Mouse (Mus musculus): ENCODE data around the gene Mrps7. TPM values are rescaled to one million over a fixed set of nuclear protein-coding genes. Genes with fewer than 3 reads are reported as not detected.

The Mrps7 gene
- polyA plus RNA-seq, 1 experiment from 2014 or later, result 87.1 TPM

GRCm38 (mm10) chr11:115612059-115612409 is 8.3 kb downstream of the Mrps7 start:
- Histone ChIP-seq H3K36me3 (ENCODE audit: poor library complexity, severe bottlenecking) (peaks cover 56% of the 10 kb centered on the region), H3K27ac (0 out of 2 replicates have a peak overlapping the region, but pooled peaks have one; percentile 45), H3K4me3 (peak overlapping the region; percentile 57), H3K4me1 (peaks cover 26% of the 10 kb centered on the region), H3K9ac (peak overlapping the region; percentile 72), H3K4me2 (peak overlapping the region; percentile 84), H3K27me3 (peaks cover 3% of the 10 kb centered on the region; the same call in 1 of the 2 replicates), H3K9me3 (replicated peaks) (no peaks in the 10 kb centered on the region)
- peak; percentile 39; the same call in 1 of the 2 replicates for ATAC-seq
- 0% methylated on average over 13 of the region's 13 CpGs for WGBS

- WGBS, result 0% methylated on average over 34 of the region's 80 CpGs
- Histone ChIP-seq H3K36me3 (ENCODE audit: poor library complexity, severe bottlenecking) (peaks cover 55% of the 10 kb centered on the region), H3K4me2 (peak within 1 kb of the TSS; percentile 84), H3K9ac (peak within 1 kb of the TSS; percentile 72), H3K27me3 (peaks cover 3% of the 10 kb centered on the region; the same call in 1 of the 2 replicates), H3K4me3 (peak within 1 kb of the TSS; percentile 57), H3K4me1 (peaks cover 26% of the 10 kb centered on the region), H3K27ac (peak within 1 kb of the TSS; percentile 80), H3K9me3 (replicated peaks) (no peaks in the 10 kb centered on the region)
- ATAC-seq, result peak; percentile 79
Measured at GRCm38 (mm10) chr11:115612410-115613137, 8.8 kb downstream of the Mrps7 start, which contains the start of gene Mif4gd. Gene Mif4gd (minus strand): TSS chr11:115612969.

GRCm38 (mm10) chr11:115613138-115613945 is 9.6 kb downstream of the Mrps7 start:
- no peaks in the 10 kb centered on the region for H3K9me3 ChIP-seq (replicated peaks)
- H3K4me3 ChIP-seq, result peak overlapping the region; percentile 57
- H3K27me3 ChIP-seq, result peaks cover 3% of the 10 kb centered on the region; the same call in 1 of the 2 replicates
- peak overlapping the region; percentile 80; the same call in 1 of the 2 replicates for H3K27ac ChIP-seq
- peaks cover 47% of the 10 kb centered on the region for H3K36me3 ChIP-seq (ENCODE audit: poor library complexity, severe bottlenecking)
- under 1% methylated on average over 16 of the region's 16 CpGs for WGBS
- peak overlapping the region; percentile 84 for H3K4me2 ChIP-seq
- no peak for ATAC-seq
- peaks cover 26% of the 10 kb centered on the region for H3K4me1 ChIP-seq
- peak overlapping the region; percentile 72 for H3K9ac ChIP-seq

- no peak overlapping the region for H3K4me2 ChIP-seq
- H3K4me3 ChIP-seq, result no peak overlapping the region
- WGBS, result 94% methylated on average over 10 of the region's 10 CpGs
- H3K9ac ChIP-seq, result no peak overlapping the region
- no peaks in the 10 kb centered on the region for H3K9me3 ChIP-seq (replicated peaks)
- H3K27me3 ChIP-seq, result peaks cover 3% of the 10 kb centered on the region; the same call in 1 of the 2 replicates
- H3K36me3 ChIP-seq (ENCODE audit: poor library complexity, severe bottlenecking), result peaks cover 45% of the 10 kb centered on the region
- ATAC-seq, result no peak
- peaks cover 26% of the 10 kb centered on the region for H3K4me1 ChIP-seq
- no peak overlapping the region for H3K27ac ChIP-seq
Measured at GRCm38 (mm10) chr11:115614346-115615107, 10.8 kb downstream of the Mrps7 start.

GRCm38 (mm10) chr11:115615108-115615825 is 11.5 kb downstream of the Mrps7 start:
- Histone ChIP-seq H3K9ac (no peak overlapping the region), H3K4me2 (no peak overlapping the region), H3K36me3 (ENCODE audit: poor library complexity, severe bottlenecking) (peaks cover 45% of the 10 kb centered on the region), H3K27me3 (peaks cover 3% of the 10 kb centered on the region; the same call in 1 of the 2 replicates), H3K27ac (no peak overlapping the region), H3K9me3 (replicated peaks) (no peaks in the 10 kb centered on the region), H3K4me1 (peaks cover 26% of the 10 kb centered on the region), H3K4me3 (no peak overlapping the region)
- no peak for ATAC-seq
- 88% methylated on average over 15 of the region's 15 CpGs for WGBS

GRCm38 (mm10) chr11:115615875-115616274 is 12.2 kb downstream of the Mrps7 start:
- Histone ChIP-seq H3K27me3 (peaks cover 3% of the 10 kb centered on the region; the same call in 1 of the 2 replicates), H3K9me3 (replicated peaks) (no peaks in the 10 kb centered on the region), H3K36me3 (ENCODE audit: poor library complexity, severe bottlenecking) (peaks cover 51% of the 10 kb centered on the region), H3K27ac (no peak overlapping the region), H3K4me3 (no peak overlapping the region), H3K4me2 (no peak overlapping the region), H3K9ac (no peak overlapping the region), H3K4me1 (peaks cover 26% of the 10 kb centered on the region)
- whole genome bisulfite sequencing, result 90% methylated on average over 6 of the region's 6 CpGs
- no peak for ATAC-seq

GRCm38 (mm10) chr11:115616371-115616770 is 12.6 kb downstream of the Mrps7 start:
- no peak overlapping the region for H3K9ac ChIP-seq

GRCm38 (mm10) chr11:115616893-115617292 is 13.2 kb downstream of the Mrps7 start:
- Histone ChIP-seq H3K36me3 (ENCODE audit: poor library complexity, severe bottlenecking) (peaks cover 59% of the 10 kb centered on the region), H3K4me2 (no peak overlapping the region), H3K4me3 (no peak overlapping the region), H3K9me3 (replicated peaks) (no peaks in the 10 kb centered on the region), H3K27me3 (peaks cover 3% of the 10 kb centered on the region; the same call in 1 of the 2 replicates), H3K4me1 (peaks cover 17% of the 10 kb centered on the region), H3K9ac (no peak overlapping the region), H3K27ac (no peak overlapping the region)
- 78% methylated on average over 6 of the region's 6 CpGs for WGBS
- ATAC-seq, result no peak

More at GRCm38 (mm10) chr11:115616371-115616770, 12.6 kb downstream of the Mrps7 start:
- 91% methylated on average over 7 of the region's 7 CpGs for WGBS
- Histone ChIP-seq H3K27me3 (peaks cover 3% of the 10 kb centered on the region; the same call in 1 of the 2 replicates), H3K4me1 (peaks cover 22% of the 10 kb centered on the region), H3K27ac (no peak overlapping the region), H3K4me2 (no peak overlapping the region), H3K4me3 (no peak overlapping the region), H3K36me3 (ENCODE audit: poor library complexity, severe bottlenecking) (peaks cover 56% of the 10 kb centered on the region), H3K9me3 (replicated peaks) (no peaks in the 10 kb centered on the region)
- ATAC-seq, result no peak

- peaks cover 3% of the 10 kb centered on the region; the same call in 1 of the 2 replicates for H3K27me3 ChIP-seq
- H3K27ac ChIP-seq, result no peak overlapping the region
- H3K4me2 ChIP-seq, result no peak overlapping the region
- ATAC-seq, result no peak
- H3K9me3 ChIP-seq (replicated peaks), result no peaks in the 10 kb centered on the region
- no peak overlapping the region for H3K9ac ChIP-seq
- peaks cover 10% of the 10 kb centered on the region for H3K4me1 ChIP-seq
- H3K36me3 ChIP-seq (ENCODE audit: poor library complexity, severe bottlenecking), result peaks cover 70% of the 10 kb centered on the region
- WGBS, result 91% methylated on average over 2 of the region's 2 CpGs
- no peak overlapping the region for H3K4me3 ChIP-seq
Measured at GRCm38 (mm10) chr11:115618001-115618400, 14.3 kb downstream of the Mrps7 start.

GRCm38 (mm10) chr11:115618732-115619516 is 15.2 kb downstream of the Mrps7 start:
- WGBS, result 86% methylated on average over 16 of the region's 16 CpGs
- 0 out of 2 replicates have a peak overlapping the region, but pooled peaks have one; percentile 8 for H3K9ac ChIP-seq
- H3K27me3 ChIP-seq, result peaks cover 3% of the 10 kb centered on the region; the same call in 1 of the 2 replicates
- peaks cover under 1% of the 10 kb centered on the region; the same call in 1 of the 2 replicates for H3K4me1 ChIP-seq
- no peak overlapping the region for H3K4me2 ChIP-seq
- no peaks in the 10 kb centered on the region for H3K9me3 ChIP-seq (replicated peaks)
- H3K4me3 ChIP-seq, result no peak overlapping the region
- no peak for ATAC-seq
- no peak overlapping the region for H3K27ac ChIP-seq
- peaks cover 71% of the 10 kb centered on the region for H3K36me3 ChIP-seq (ENCODE audit: poor library complexity, severe bottlenecking)

Measured in forebrain, embryonic 13.5 days (tissue).